Mouse (Mus musculus): Measurements from ENCODE around the gene Fam171a2.
"Not testable (repeated sequence)": the region's sequence is repeated elsewhere in the genome, so short reads cannot be mapped to it uniquely, and the experiment has no call there.

Gene Fam171a2

DNA sequence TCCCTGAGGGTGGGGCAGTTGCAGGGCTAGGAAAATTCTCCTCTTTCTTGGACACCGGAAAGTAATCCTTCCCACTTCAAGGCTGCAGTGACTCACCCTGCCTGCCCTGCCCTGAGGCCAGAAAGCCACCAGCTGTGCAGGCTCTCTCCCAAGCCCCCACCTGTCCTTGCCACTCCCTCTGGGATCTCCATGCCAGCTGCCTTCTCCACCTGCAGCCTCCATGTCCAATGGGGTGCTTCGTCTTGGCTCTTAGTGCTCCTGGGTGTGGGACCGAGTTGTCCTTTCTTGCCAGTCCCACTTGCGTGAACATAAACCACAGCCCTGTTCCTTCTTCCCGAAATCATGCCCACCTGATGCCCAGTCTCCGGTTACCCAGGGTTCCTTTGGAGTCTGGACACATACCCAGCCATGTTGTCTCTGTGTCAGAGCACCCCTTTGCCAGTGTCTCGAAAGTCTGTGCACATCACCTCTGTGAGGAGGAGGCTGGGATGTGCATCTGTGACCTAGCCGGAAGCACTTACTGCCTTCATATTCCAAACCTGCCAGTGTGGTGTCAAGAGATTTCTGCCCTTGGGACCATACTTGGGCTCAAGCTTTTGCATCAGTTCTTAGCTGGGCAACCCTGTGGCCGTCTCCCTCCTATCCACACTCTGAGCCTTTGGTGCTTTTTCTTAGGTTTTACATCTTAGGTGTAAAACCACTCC lies 52.9 kb downstream of the Fam171a2 start:
- peak in 1 of 2 experiments; percentile 15 for DNase-seq (ENCODE audit: low spot score in 2 of 2)

DNA sequence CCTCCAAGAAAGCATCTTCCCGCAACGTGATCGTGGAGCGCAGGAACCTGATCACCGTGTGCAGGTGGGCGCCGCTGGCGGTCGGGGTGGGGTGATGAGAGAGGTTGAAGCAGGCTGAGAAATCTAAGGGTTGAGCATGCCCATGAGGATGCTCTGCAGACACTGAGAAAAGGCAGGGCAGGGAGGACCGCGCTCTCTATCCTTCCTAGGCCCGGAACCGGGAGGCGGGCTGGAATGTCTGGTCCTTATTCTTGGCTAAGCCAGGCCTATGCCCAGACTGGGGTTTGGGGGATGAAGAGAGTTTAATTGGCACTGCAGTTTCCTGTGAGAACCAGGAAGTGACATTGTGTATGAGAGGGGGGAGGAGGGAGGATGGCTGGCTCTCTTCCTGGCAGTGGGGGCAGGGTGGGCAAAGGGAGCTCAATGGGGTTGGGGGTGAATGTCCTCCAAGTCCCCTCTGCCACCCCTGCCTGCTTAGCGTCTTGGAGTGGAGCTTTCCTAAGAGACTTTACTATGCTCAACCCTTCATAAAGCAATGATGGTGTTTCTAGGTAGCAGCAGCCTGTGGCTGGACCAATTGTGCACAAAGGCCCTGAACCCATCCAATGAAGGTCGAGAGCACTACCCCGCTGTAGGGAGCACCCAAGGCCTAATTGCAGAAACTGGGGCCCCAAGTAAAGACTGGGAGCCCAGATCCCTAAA lies 53.6 kb downstream of the Fam171a2 start:
- peak in 1 of 2 experiments; percentile 41 for DNase-seq (ENCODE audit: low spot score in 2 of 2)

DNA sequence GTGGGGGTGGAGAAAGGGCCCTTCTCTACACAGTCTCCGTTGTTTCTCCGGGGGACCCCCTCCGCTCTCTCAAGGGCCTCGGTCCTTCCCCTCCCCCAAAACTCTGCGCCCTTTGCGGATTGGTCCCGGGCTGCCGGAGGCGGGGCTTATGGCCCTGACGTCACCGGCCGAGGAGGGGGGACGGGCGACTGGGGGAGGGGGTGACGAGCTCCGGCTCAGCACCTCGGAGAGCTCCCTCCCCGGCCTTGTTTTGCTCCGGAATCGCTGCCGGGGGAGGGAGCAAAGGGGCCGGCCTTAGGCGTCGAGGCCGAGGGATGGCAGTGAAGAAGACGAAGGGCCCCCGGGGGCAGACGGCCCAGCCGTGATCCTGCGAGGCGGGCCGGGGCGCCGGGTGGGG lies 54.2 kb downstream of the Fam171a2 start, which contains the start of gene Rundc3a:
Gene Rundc3a (plus strand): TSS at position 166 of the 397 bp plus-strand sequence.
- peak; percentile 88 to 95 for DNase-seq (ENCODE audit: low spot score in 2 of 2)

DNA sequence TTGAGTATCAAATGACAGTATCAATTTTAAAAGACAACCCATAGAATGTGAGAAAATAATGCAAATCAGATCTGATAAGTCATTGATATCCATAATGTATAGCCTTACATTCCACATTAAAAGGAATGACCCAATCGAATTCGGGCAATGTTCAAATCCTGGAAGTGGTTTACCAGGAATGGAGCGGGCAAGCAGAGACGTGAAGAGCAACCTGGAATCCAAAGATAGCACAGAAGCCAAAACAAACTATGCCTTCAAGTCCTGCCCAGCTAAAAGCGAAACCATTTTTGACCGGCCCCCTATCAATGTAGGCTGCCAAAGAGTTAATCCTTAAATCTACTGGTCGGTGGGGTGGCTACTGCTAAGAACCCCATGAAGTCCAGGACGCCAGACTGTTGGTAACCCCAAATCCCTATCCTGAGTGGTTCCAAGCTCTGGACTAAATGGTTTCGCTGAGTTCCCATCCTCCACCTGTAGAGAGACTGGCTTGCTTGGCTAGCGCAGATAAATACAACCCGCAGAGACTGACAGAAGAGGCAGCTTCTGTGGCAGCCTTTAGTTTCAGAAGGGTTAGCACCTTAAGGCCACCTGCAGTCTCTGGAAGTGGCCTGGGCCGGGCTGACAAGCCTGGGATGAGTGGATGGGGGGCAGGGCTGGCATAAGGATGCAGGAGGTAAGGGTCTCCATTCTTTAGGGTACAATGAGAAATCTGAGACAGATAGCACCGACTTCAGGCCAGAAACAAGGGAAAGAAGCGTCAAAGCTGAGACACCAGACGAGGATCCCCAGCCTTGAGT lies 54.8 kb downstream of the Fam171a2 start:
- DNase-seq (ENCODE audit: low spot score in 2 of 2), result no peak

DNA sequence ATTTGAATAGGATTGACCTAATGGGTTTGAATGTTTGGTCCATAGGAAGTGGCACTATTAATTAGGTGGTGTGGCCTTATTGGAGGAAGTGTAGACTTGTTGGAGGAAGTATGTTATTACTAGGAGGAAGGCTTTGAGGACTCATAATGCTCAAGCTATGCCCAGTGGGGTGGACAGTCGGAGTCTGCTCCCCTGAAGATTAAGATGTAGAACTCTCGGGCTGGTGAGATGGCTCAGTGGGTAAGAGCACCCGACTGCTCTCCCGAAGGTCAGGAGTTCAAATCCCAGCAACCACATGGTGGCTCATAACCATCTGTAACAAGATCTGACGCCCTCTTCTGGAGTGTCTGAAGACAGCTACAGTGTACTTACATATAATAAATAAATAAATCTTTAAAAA lies 58.0 kb downstream of the Fam171a2 start:
- not testable (repeated sequence) for DNase-seq (ENCODE audit: low spot score in 2 of 2)
